Mouse (Mus musculus) heart, adult 2 months (tissue): ENCODE measurements around the gene Borcs6. TPM values are rescaled to one million over a fixed set of nuclear protein-coding genes. Genes with fewer than 3 reads are reported as not detected.
A peak's percentile ranks its signal among the peaks of the same experiment; 100 is the strongest.

ENCODE experiments used
- DNase-seq, 2 experiments: peaks; one replicate each; pipeline ENCODE4 v3.0.0; 2021
- H3K27ac ChIP-seq: fragments of 200-600 bp; 2 replicates; pipeline ENCODE4 v1.8.1; 2022
- H3K27me3 ChIP-seq: fragments of 200-500 bp; 2 replicates; pipeline ENCODE4 v1.6.1; 2012; ENCODE audit warnings: mild to moderate bottlenecking, low read length, inconsistent platforms, mixed read lengths; ENCODE audit not compliant: control insufficient read depth, insufficient read depth
- H3K36me3 ChIP-seq: fragments of 200-500 bp; 2 replicates; pipeline ENCODE4 v1.6.1; 2012; ENCODE audit warnings: low read length, inconsistent platforms; ENCODE audit not compliant: control insufficient read depth, insufficient read depth
- H3K4me1 ChIP-seq: fragments of 200-500 bp; 2 replicates; pipeline ENCODE4 v1.6.1; 2011; ENCODE audit warnings: low read length; ENCODE audit not compliant: control insufficient read depth, insufficient read depth
- H3K4me3 ChIP-seq: fragments of 200-600 bp; 2 replicates; pipeline ENCODE4 v1.8.1; 2022
- H3K79me2 ChIP-seq: fragments of 200-500 bp; replicated peaks from 2 replicates; pipeline ENCODE4 v1.6.1; 2012; ENCODE audit warnings: mild to moderate bottlenecking, inconsistent platforms, low read length, moderate library complexity, mixed read lengths; ENCODE audit not compliant: control insufficient read depth, insufficient read depth
- H3K9ac ChIP-seq: fragments of 200-500 bp; 2 replicates; pipeline ENCODE4 v1.6.1; 2012; ENCODE audit warnings: low read depth, mild to moderate bottlenecking, control low read depth, inconsistent platforms, low read length, mixed read lengths
- CTCF ChIP-seq: fragments of 200-600 bp; IDR thresholded peaks from 2 replicates; pipeline ENCODE4 v1.8.1; 2022; ENCODE audit warnings: antibody characterized with exemption, mild to moderate bottlenecking, moderate library complexity
- EP300 ChIP-seq: fragments of 200-500 bp; IDR thresholded peaks from 2 replicates; pipeline ENCODE4 v1.6.1; 2011; ENCODE audit warnings: low read depth, low read length, control low read depth; ENCODE audit not compliant: insufficient read depth
- POLR2A ChIP-seq: fragments of 200-500 bp; IDR thresholded peaks from 2 replicates; pipeline ENCODE4 v1.6.1; 2011; ENCODE audit warnings: mild to moderate bottlenecking, low read depth, low read length, control low read depth; ENCODE audit not compliant: insufficient read depth
- WGBS: fragments of 180-500 bp; shearing (Covaris S2); methylation state at CpG from one replicate; pipeline ENCODE4 v1.1.7; 2018; 5-methylcytosine and 5-hydroxymethylcytosine counted together
- intact Hi-C: fragments of 180-260 bp; cut with DNase I; formaldehyde crosslinking; loops from one replicate; pipeline ENCODE4 v1.15.1; 2025
- polyA plus RNA-seq: library from polyadenylated mRNA; depleted of rRNA; stranded (reverse); fragments of >200 nt; gene quantifications from 2 replicates; pipeline ENCODE4 v1.2.3, GENCODE M21; 2012
- total RNA-seq, 2 experiments: library from RNA; stranded (reverse); gene quantifications; 2 replicates each; pipeline ENCODE4 v1.2.3; 2021

The Borcs6 gene
- total and polyA plus RNA-seq, 3 experiments = 13.0 to 17.8 (median 15.3) TPM

- Histone ChIP-seq H3K27me3 (no peaks in the 10 kb centered on the region), H3K79me2 (no peaks in the 10 kb centered on the region), H3K4me1 (peaks cover 1% of the 10 kb centered on the region; the same call in 1 of the 2 replicates), H3K4me3 (peak overlapping the region; percentile 70; the same call in 1 of the 2 replicates), H3K27ac (no peak overlapping the region), H3K36me3 (no peaks in the 10 kb centered on the region), H3K9ac (no peak overlapping the region)
- TF ChIP-seq EP300 (no peak), POLR2A (no peak)
- intact Hi-C loops = no loop called here
- DNase-seq = no peak
- WGBS = 18% methylated on average over 9 of the region's 9 CpGs
These were observed 13.1 kb upstream of the Borcs6 start for GRCm38 (mm10) chr11:69046395-69046774.

- no peak overlapping the region for H3K4me3 ChIP-seq
- 86% methylated on average over 12 of the region's 12 CpGs for WGBS
- no peak overlapping the region for H3K9ac ChIP-seq
- intact Hi-C loops = no loop called here
- peaks cover 1% of the 10 kb centered on the region; the same call in 1 of the 2 replicates for H3K4me1 ChIP-seq
- no peaks in the 10 kb centered on the region for H3K79me2 ChIP-seq
- TF ChIP-seq CTCF (no peak), EP300 (no peak), POLR2A (no peak)
- no peak for DNase-seq
- H3K27ac ChIP-seq = no peak overlapping the region
- no peaks in the 10 kb centered on the region for H3K36me3 ChIP-seq
- no peaks in the 10 kb centered on the region for H3K27me3 ChIP-seq
These were observed 11.9 kb upstream of the Borcs6 start for GRCm38 (mm10) chr11:69047592-69047991.

GRCm38 (mm10) chr11:69048151-69048550 is 11.4 kb upstream of the Borcs6 start:
- Histone ChIP-seq H3K4me3 (no peak overlapping the region), H3K36me3 (no peaks in the 10 kb centered on the region), H3K9ac (no peak overlapping the region), H3K27ac (no peak overlapping the region), H3K27me3 (no peaks in the 10 kb centered on the region), H3K79me2 (no peaks in the 10 kb centered on the region), H3K4me1 (peaks cover 1% of the 10 kb centered on the region; the same call in 1 of the 2 replicates)
- WGBS = 88% methylated on average over 14 of the region's 14 CpGs
- no peak for DNase-seq
- intact Hi-C loops = no loop called here
- no peak for TF ChIP-seq EP300
- no peak for TF ChIP-seq POLR2A
- TF ChIP-seq CTCF = no peak

- TF ChIP-seq EP300 = no peak
- no peak for TF ChIP-seq CTCF
- no peak for TF ChIP-seq POLR2A
- Histone ChIP-seq H3K36me3 (no peaks in the 10 kb centered on the region), H3K4me1 (peaks cover 1% of the 10 kb centered on the region; the same call in 1 of the 2 replicates), H3K9ac (no peak overlapping the region), H3K27ac (no peak overlapping the region), H3K27me3 (no peaks in the 10 kb centered on the region), H3K4me3 (no peak overlapping the region), H3K79me2 (no peaks in the 10 kb centered on the region)
- DNase-seq = no peak
- intact Hi-C loops = no loop called here
- 93% methylated on average over 8 of the region's 8 CpGs for WGBS
These were observed 8.8 kb upstream of the Borcs6 start for GRCm38 (mm10) chr11:69050748-69051147.

GRCm38 (mm10) chr11:69051771-69052170 is 7.7 kb upstream of the Borcs6 start:
- Histone ChIP-seq H3K27me3 (no peaks in the 10 kb centered on the region), H3K4me3 (no peak overlapping the region), H3K4me1 (no peaks in the 10 kb centered on the region), H3K9ac (no peak overlapping the region), H3K27ac (no peak overlapping the region), H3K79me2 (no peaks in the 10 kb centered on the region), H3K36me3 (no peaks in the 10 kb centered on the region)
- intact Hi-C loops = no loop called here
- WGBS = 91% methylated on average over 4 of the region's 4 CpGs
- no peak for DNase-seq
- TF ChIP-seq EP300 (no peak), POLR2A (no peak), CTCF (no peak)

GRCm38 (mm10) chr11:69052824-69053421 is 6.6 kb upstream of the Borcs6 start:
- Histone ChIP-seq H3K4me1 (no peaks in the 10 kb centered on the region), H3K9ac (no peak overlapping the region), H3K4me3 (no peak overlapping the region), H3K36me3 (no peaks in the 10 kb centered on the region), H3K79me2 (no peaks in the 10 kb centered on the region), H3K27me3 (no peaks in the 10 kb centered on the region), H3K27ac (no peak overlapping the region)
- 97% methylated on average over 2 of the region's 2 CpGs for WGBS
- no peak for TF ChIP-seq POLR2A
- TF ChIP-seq CTCF = no peak
- no peak for TF ChIP-seq EP300
- DNase-seq = no peak
- intact Hi-C loops = no loop called here
